Mouse (Mus musculus): ENCODE measurements around the gene Dip2a.

Dip2a gene

DNA sequence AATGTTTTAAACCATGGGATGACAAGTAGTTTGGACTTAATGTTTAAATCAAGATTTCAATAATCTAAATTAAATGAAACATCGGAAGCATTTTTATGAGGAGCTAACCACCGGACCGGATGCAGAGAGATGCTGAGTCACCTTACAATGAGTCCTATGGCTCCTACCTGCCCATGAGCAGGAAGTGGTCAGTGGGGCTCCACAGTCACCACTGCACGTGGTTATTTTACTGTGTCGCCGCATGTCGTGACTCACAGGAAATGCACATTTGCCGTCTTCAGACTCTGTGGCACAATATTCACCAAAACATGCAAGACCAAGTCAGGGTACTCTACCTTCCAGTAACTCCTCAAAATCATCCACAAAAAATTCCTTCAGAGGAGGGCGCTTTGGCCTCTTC lies 38.4 kb downstream of the Dip2a start:
- DNase-seq (ENCODE audit: low spot score) = no peak

DNA sequence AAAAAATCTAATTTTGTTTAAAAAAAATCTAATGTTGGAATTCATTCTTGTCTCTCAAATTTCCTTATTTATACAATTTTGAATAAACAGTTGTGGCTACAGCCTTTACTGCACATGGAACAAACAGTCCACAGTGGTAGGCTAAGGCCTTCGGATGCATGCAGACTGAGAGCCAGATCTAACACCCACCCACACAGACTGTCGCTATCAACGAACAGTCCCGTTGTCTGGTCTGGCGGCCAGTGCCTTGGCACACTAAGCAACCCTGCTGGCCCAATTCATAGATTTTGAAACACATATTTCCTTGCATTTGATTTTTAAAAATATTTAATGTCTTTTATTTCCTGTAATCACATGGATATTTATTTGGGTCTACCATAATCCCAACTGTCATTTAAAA lies 45.0 kb downstream of the Dip2a start:
- no peak for DNase-seq (ENCODE audit: low spot score)

DNA sequence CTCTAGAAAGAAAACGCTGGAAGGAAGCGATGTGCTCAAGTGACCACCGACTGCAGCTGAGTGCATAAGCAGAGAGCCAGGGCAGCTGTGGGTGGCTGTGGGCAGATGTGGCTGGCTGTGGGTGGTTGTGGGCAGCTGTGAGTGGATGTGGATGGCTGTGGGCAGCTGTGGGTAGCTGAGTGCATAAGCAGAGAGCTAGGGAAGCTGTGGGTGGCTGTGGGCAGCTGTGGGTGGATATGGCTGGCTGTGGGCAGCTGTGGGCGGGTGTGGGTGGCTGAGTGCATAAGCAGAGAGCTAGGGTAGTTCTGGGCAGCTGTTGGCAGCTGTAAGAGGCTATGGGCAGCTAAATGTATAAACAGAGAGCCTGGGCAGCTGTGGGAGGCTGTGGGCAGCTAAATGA lies 51.9 kb downstream of the Dip2a start:
- no peak for DNase-seq (ENCODE audit: low spot score)

DNA sequence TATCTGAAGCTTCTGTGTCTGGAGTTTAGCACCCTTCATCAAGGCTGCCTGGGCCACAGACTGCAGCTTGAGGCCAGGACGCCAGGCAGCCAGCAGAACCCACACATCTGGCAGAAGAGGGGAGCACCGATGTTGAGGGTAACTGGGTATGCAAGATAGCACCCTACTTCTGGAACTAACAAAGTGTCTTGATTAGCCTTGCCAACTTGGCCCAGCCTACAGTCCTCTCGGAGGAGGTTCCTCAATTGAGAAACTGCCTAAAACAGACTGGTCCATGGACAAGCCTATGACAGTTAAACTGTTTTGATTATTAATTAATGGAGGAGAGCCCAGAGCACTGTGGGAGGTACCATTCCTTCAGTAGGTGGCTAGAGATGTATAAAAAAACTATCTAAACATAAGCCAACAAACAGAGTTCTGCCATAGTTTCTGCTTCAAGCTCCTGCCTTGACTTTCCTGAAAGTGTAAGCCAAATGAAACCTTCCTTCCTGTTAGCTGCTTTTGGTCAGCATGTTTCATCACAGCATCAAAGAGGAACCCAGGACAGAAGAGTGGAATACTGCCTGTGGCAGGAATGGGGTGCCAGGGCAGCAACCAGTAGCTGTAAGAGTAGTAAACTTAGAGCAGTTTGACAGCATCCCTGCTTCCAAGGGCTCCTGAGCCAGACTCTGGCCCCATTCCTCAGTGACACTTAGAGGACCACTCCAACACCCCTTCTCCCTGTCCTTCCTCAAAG lies 55.0 kb downstream of the Dip2a start:
- no peak for DNase-seq (ENCODE audit: low spot score)

DNA sequence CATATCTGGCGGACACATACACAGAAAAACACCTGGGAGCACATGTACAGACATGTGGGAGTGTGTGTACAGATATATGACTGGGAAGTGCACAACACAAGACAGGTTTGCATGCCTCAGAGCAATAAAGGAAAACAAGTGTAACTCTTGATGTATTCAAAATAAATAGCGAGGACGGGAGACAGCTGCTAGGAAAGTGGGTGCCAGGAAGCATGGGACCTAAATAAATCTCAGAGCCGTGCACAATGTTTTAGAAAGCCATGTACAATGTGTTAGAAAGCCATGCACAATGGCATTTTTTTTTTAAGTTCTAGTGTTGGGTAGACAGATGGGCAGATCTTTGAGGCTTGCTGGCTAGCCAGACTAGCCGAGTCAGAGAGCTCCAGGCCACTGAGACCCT lies 56.0 kb downstream of the Dip2a start:
- DNase-seq (ENCODE audit: low spot score) = no peak

DNA sequence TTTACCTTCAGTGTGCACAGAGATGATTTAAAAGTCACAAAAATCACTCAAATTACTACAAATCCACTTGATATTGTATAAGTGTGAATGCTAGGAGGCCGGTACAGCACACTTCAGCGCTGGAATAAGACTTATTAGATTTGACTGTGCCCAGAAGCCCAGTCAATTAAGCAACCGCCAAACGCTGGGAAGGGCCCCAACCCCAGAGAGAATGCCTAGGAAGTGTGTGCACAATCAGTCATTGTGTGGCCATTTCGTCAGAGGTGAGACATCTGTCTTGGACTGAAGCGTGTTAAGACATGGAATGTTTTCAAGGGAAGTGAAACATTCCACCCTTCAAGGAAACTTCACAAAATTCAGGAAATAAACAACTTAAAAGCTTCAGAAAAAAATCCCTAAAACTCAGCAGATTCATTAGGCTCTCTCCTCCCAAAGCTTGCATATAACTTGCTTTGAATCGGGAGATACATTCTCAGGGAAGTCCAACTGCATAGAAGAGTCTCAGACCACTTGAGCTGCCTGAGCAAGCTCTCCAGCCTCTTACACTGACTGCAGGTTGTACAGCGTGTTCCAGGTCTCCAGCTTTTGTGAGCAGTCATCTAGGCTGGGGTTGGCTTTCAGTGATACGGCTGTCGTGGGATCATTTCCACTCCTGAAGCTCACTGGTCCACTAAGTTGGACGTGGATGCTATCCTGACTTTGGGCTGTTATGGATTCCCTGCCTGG lies 56.7 kb downstream of the Dip2a start:
- DNase-seq (ENCODE audit: low spot score) = no peak

DNA sequence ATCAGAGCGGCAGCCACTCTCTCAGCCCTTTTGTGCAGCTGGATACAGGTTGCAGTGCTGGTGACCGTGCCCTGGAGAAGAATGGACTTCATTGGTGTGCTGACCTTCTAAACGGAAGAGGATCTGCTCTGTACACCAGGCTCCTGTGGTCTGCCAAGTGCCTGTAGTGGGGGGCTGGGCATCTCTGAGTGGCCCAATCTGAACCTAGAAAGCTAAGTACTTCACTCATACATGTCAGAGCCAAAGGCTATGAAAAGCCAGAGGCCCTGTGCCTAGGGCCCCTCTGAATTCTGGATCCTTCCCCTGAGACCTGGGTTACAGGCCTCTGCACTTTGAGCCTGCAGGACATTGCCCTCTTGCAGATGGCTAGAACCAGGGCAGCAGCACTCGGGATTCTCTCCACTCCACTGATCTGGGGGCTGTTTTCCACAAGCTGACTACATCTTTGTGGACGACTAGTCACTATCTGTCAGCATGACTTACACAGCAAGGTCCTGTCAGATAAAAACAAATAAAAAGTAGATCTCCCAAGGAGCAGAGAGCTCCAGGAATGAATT lies 66.5 kb downstream of the Dip2a start:
- no peak for DNase-seq (ENCODE audit: low spot score)

DNA sequence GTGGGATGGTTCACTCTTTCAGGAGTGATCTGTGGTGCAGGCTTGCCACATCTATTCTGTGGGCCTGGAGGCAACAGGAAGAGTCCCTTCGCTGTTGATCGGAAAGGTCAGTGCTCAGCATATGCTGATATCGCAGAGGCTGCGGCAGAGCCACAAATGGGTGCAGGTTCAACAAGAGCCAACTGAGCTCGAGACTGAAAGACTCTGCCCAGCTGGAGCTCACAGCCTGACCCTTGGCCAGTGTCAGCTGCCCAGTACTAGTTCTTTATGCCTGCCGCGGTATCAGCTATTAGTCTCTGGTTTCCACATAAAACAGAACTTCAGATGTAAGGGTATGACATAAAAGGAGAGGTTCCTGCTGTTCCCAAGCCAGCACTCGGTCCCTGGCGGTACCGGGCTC lies 69.8 kb downstream of the Dip2a start:
- no peak for DNase-seq (ENCODE audit: low spot score)

DNA sequence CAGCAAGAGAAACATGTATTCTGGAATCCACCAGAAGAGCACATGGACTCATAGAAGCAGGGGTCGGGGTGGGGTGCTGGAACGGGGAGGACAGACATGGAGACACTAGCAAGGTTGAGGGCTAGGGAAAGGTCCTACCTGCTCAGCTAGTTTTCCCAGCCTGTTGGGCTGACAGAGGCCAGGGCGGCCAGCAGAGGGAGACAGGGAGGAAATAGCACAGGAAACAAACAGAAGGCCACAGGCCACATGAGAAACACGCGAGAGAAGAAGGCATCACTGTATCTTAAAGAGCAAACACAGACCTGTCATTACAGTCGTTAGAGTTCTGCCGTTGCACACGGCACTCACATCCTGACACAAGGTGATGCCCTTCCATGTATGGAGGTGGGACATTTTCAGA lies 73.9 kb downstream of the Dip2a start:
- peak; percentile 31 for DNase-seq (ENCODE audit: low spot score)

DNA sequence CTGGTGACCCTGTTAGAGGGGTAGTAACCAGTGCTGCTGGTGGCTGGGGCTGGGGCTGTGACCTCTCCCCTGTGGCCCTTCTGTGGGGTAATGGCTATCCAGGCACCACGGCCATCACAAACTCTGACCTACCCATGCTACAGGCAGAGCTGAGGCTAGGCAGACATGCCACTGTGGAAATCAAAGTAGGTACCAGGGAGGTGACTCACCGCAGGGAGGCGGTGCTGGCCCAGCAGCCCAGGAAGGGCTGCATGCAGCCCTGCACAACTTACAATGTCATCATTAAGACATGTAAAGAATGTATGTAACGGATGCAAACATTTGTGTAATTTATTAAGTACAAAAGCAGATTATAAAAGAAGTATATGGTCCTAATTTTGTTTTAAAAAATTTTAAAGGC lies 82.7 kb downstream of the Dip2a start:
- no peak for DNase-seq (ENCODE audit: low spot score)

DNA sequence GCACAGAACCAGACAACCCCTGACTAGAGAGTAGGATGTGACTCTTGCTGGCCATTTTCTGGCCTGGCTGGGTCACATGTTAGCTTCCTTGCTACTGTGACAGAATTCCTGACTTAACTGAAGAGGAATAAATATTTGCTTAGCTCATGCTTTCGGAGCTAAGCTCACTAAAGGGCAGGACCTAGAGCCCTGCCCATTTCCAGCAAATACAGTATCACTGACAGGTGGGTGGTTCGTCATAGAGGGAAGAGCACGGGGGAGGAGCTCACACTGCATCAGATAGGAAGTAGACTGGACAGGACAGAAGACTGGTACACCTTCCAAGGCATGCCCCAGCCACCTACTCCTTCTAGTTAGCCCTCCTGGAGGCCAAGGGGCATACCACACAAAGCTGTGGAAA lies 83.6 kb downstream of the Dip2a start:
- no peak for DNase-seq (ENCODE audit: low spot score)

DNA sequence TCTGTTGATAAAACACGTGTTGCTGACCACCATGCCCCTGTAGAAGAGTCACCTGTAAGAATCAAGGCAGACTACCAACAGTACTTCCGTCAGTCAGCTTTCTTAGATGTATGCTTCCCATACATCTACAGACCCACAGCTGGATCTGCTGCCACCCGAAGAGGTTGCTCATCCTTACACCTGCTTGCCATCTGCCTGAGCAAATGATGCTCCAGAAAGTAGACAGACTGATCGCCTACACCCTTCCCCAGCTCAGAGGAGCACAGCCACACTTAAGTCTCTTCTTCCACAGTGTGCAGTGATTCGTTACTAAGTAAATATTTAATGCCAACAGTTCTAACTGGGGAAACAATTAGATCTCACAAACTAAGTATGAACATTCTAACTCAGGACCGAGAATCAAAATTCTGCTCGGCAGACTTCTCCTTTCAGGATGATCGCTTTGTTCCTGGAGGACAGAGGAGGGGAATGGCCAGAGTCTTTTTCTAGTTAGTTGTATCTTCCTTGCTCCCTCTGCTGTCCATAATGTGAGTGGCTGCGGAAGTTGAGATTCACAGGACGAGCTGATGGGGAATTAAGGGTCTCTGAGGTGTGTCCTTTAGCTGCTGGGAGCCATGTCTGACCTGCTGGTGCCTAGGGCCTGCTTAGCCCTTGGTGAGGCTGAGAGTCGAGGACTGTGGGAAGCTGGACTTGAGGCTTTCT lies 84.6 kb downstream of the Dip2a start:
- DNase-seq (ENCODE audit: low spot score) = no peak

DNA sequence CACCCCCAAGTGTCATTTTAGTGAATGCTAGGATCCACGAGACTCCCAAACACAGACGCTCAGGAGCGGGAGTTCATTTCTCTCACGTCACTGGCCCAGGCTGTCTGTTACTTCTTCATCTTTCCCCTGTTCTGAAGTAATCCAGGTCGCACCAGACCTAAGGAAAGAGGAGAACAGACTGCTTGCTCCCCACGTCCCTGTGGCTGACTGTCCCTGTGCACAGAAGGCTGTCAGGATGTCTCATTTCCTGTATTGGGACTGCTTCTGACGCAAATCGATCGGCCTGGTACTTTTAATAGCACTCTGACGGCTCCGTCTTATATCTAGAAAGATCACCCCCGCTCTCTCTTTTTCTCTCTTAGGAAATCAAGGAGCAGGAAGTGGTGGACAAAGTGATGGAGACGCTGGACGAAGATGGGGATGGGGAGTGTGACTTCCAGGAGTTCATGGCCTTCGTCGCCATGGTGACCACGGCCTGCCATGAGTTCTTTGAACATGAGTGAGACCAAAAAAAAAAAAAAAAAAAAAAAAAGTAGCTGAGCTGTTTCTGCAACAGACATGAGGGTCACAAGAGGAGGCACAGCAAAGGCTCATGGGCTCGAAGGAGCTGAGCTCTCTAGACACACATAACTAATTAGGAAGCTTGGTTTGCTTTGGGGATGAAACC lies 85.4 kb downstream of the Dip2a start:
- no peak for DNase-seq (ENCODE audit: low spot score)

DNA sequence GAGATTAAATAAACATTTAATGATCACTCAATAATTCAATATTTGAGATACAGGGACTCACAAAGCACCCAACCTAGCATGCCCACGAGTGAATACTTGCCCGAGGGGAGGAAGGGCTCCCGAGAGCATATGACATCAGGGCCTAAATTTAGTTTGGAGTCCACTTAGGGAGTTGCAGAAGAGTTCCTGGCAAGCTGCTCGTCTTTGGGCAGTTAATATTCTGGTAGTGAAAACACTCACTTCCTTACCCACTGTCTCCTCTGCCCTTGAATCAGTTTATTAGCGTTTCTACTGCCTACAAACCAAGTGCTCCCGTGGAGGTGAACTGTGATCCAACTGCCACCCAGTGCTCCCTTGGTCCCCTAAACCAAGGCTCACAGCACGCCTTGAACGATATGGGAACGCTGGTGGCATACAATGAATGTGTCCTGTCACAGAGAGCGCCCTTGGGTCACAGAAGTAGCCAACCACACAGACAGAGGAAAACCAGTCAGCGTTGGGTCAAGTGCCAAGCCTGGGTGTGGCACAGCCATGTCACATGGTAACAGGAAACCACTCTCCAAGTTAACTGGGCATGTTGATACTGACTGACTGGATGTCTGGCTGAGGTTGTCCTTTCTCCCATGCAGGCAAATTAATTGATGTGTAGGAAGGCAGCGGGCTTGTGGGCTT lies 87.2 kb downstream of the Dip2a start:
- peak; percentile 34 for DNase-seq (ENCODE audit: low spot score)

DNA sequence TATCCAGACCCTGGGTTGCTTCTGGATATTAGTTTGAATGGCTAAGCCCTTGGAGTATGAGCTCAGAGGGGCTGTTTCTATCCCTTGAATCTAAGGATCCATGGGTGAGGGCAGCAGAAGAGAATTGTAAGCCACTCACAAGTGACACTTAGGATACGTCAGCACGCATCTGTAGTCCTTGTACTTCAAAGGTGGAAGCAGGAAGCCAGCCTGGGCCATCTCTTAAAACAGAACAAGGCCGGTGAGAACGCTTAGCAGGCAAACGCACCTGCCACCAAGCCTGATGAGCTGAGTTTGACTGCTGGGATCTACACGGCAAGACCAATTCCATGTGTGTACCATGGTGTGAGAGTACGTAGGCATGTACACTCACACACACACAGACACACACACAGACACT lies 87.9 kb downstream of the Dip2a start:
- DNase-seq (ENCODE audit: low spot score) = no peak

DNA sequence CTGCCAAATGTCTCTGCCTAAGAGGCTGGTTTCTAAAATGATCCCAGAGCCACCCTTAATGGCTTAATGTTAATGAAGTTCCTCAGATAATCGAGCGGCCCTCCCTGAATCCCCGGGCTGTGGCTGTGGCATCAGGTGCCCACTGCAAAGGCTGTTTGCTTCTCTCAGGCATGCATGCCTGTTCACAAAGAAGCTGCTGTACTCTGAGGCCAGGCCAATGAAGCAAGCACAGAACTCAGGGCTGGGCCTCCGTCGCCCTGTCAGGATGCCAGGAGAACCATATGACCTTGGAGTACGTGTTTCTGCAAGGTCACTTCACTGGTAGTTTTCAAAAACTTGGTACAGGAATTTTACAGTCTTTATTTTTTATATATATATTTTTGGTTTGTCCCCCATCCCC lies 89.5 kb downstream of the Dip2a start:
- DNase-seq (ENCODE audit: low spot score) = peak; percentile 51

DNA sequence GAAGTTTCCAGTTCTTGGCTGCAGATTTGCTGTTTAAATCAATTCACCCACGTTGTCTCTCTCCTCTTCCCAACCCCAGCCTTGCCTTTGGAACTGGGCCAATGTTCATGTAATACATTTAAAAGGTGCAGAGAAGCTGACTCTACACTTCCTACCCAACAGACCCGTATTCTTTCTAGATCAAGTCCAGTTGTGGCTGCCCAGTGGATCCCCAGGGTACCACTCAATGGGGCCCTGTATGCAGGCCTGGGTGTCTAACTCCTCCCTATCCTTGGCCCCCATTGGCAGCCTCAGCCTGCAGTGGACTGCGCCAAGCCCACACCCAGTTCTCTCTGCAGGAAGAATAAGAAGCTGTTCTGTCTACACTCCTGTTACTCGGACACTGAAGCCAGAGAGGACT lies 91.6 kb downstream of the Dip2a start, which contains the start of gene S100b:
S100b (plus strand) TSS at position 318 of the 400 bp plus-strand sequence.
- DNase-seq (ENCODE audit: low spot score) = no peak

DNA sequence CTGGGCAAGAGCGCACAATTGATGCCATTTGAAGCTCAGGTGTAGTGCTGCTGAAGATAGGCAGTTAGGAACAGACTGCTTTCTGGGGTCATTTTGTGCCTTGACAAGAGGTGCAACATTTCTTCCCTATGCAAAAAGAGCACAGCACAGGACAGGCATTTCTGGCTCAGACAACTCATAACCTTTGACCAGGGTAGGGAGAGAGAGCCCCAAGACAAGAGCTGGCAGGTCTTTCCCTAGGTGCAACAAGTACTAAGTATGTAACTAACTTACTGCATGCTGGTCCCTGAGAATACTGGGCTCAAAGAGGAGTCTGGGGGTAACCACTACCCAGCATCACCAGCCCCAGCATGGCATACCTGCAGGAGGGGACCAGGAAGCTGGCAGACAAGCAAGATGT lies 92.0 kb downstream of the Dip2a start:
- DNase-seq (ENCODE audit: low spot score) = no peak

DNA sequence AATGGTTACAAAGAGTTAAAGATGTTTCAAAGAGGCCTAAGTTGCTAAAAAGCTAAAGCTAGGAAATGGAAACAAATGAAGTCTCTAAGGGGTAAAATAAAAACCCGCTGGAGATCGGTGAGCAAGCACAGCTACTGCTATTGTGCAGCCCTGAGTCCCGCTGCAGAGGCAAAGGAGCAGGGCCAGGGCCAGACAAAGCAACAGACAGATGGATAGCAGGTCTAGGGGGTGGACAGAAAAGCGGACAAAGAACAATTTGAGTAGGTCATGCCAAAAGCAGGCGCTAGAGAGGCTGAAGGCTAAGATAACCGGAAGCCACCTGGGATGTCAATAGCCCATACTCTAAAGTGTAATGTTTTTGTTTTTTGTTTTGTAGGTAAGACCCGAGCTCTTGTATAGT lies 94.2 kb downstream of the Dip2a start:
- no peak for DNase-seq (ENCODE audit: low spot score)

DNA sequence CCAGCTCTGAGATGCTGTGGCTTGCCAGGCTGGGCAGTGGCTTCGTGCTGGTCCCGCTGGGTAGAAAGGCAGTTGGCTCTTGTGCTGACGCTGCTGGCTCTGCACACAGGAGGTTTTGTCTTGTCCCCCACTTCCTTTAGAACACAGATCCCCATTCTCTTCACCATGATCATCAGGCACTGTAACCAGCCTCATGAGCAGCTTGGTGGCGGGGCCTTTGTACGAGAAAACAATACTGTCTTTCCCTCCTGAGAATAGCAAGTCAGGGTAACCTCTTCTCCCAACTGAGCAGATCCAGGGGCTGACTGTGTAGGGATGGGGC lies 96.5 kb downstream of the Dip2a start:
- no peak for DNase-seq (ENCODE audit: low spot score)

DNA sequence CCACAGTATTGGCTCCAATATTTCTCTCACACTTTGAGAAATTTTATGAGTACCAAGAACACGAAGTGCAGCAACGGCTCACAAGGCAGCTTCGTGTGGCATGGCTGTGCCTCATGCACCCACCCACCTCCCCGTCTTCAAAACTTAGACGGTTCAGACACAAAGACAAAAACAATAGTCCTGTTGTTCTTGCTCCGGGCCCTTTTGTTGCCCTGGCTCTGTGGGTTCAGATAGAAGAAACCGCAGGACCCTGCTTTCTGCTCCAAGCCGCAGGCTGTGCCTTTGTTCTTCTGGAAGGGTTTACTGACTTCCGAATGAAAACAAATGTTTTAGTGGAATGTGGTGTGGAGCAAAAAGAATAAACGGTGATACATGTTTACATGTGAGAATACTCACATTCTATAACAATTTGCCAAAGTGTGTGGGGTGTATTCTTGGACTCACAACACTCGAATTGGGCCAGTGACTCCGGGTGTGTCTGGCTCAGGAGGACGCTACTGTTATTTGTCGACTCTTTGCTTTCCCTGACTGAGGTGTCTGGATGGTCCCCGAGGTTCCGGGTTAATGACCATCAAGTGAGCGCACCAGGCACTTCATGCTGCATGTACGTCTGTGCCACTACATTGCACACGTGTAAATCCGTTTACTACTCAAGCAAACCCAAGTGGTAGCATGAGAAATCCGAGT lies 97.0 kb downstream of the Dip2a start:
- no peak for DNase-seq (ENCODE audit: low spot score)

Measured in ovary, postnatal 36 days (tissue).